Mouse (Mus musculus) olfactory bulb, adult 2 months (tissue): ENCODE data around the gene Dctpp1.

Experiments
- CTCF ChIP-seq: fragments of 200-500 bp; IDR thresholded peaks from 2 replicates; pipeline ENCODE4 v1.5.1; 2012; ENCODE audit warnings: low read depth, mild to moderate bottlenecking, low read length, moderate library complexity; ENCODE audit not compliant: insufficient read depth
- POLR2A ChIP-seq: fragments of 200-500 bp; IDR thresholded peaks from 2 replicates; pipeline ENCODE4 v1.6.1; 2012; ENCODE audit warnings: mild to moderate bottlenecking, low read depth, low read length, moderate library complexity; ENCODE audit not compliant: insufficient read depth

DNA sequence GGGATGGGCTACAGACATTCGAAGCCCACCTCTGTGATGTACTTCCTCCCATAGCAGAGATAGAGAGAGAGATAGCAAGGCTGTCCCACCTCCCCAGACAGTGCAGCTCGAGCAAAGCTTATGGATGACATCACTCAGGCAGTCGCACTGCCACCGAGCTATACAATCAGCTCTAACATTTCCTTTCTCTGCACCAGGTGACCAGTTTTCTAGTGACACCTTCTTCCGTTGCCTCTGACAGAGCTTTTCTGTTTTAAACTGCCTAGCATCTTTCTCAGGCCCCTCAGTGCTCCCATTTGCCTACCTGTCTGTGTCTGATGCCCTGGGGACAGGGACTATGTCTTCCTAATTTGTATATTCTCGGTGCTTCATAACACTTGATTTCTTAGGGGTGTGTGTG is 40.1 kb downstream of the Dctpp1 start:
- TF ChIP-seq CTCF (no peak), POLR2A (no peak)
